Comparison of ENCODE assay signal across 9 mouse cellular contexts in the genomic region with DNA sequence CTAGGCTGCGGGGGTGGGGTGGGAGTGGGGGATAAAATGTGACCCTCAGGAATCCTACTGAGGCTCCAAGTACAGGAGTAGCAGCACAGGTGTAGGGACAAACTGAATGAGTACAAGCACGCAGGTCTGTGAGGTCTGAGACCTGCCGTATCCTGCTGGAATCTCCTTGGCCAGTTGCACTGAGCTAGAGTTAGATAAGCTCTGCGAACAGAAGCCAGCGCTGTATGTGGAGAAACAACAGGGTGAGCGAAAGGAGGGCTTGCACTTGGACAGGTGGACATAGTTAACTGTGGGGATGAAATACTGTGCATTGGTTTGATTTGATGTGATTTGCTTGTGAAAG. TPM values are rescaled to one million over a fixed set of nuclear protein-coding genes. Genes with fewer than 3 reads are reported as not detected.
DNase-seq lines count a peak whose midpoint lies in the region; ATAC-seq and TF ChIP-seq lines count a peak whose summit lies in the region.
"Had no signal": no experiment of that assay in that cellular context is flagged by ENCODE, and none has a peak within 500 bp of the region (broad histone marks: within the 10 kb centered on the region; RNA-seq: fewer than 3 reads in every experiment).

No protein-coding gene starts in this region.

- H3K4me1 ChIP-seq in liver, embryonic 12.5 days, result no peaks in the 10 kb centered on the region
- H3K4me1 ChIP-seq in hindbrain, embryonic 12.5 days, result peaks cover 13% of the 10 kb centered on the region; the same call in 1 of the 2 replicates
- H3K4me1 ChIP-seq in midbrain, postnatal 0 days (ENCODE audit: insufficient read depth, low read length), result peaks cover 8% of the 10 kb centered on the region; the same call in 1 of the 2 replicates

- no peaks in the 10 kb centered on the region for H3K9me3 ChIP-seq in liver, embryonic 12.5 days (replicated peaks)
- H3K9me3 ChIP-seq in hindbrain, embryonic 12.5 days (replicated peaks), result no peaks in the 10 kb centered on the region
- no peaks in the 10 kb centered on the region for H3K9me3 ChIP-seq in midbrain, postnatal 0 days (ENCODE audit: low read length)

- no peak for ATAC-seq in liver, embryonic 12.5 days
- peak; percentile 76 for ATAC-seq in hindbrain, embryonic 12.5 days (ENCODE audit: low FRiP score)
- peak; percentile 68 for ATAC-seq in midbrain, postnatal 0 days (ENCODE audit: low FRiP score)
- ATAC-seq in monocyte, adult 5-6 weeks (replicated peaks; ENCODE audit: insufficient number of reproducible peaks, low FRiP score, low TSS enrichment, poor library complexity, severe bottlenecking), result no peak

- H3K4me3 ChIP-seq in liver, embryonic 12.5 days, result peak overlapping the region; percentile 45
- peak overlapping the region; percentile 75 for H3K4me3 ChIP-seq in hindbrain, embryonic 12.5 days
- H3K4me3 ChIP-seq in midbrain, postnatal 0 days (ENCODE audit: low read depth, low read length), result peak overlapping the region; percentile 84

- DNase-seq in adrenal gland, postnatal 10 days, result peak; percentile 1
- DNase-seq in adrenal gland, adult 8-10 months, result no peak
- DNase-seq in liver, result no peak
- DNase-seq in midbrain, postnatal 0 days (ENCODE audit: low spot score), result peak; percentile 53
- no peak for DNase-seq in layer of hippocampus, adult 8-10 months (ENCODE audit: low spot score in 2 of 2)
- DNase-seq: kidney, adult 9 months had no signal

- peaks cover 38% of the 10 kb centered on the region for H3K27me3 ChIP-seq in liver, embryonic 12.5 days (replicated peaks)
- H3K27me3 ChIP-seq in hindbrain, embryonic 12.5 days, result no peaks in the 10 kb centered on the region
- H3K27me3 ChIP-seq in midbrain, postnatal 0 days (ENCODE audit: insufficient read depth, low read length), result no peaks in the 10 kb centered on the region

- no peak overlapping the region for H3K27ac ChIP-seq in liver, embryonic 12.5 days
- H3K27ac ChIP-seq in hindbrain, embryonic 12.5 days, result peak overlapping the region; percentile 93
- peak overlapping the region; percentile 99 for H3K27ac ChIP-seq in midbrain, postnatal 0 days (ENCODE audit: low read depth, low read length)

- H3K9ac ChIP-seq in liver, embryonic 12.5 days, result no peak overlapping the region
- H3K9ac ChIP-seq in hindbrain, embryonic 12.5 days, result peak overlapping the region; percentile 82
- H3K9ac ChIP-seq in midbrain, postnatal 0 days (replicated peaks; ENCODE audit: low read length, poor library complexity, severe bottlenecking), result peak overlapping the region; percentile 89

- TF ChIP-seq CTCF in midbrain, postnatal 0 days (IDR thresholded peaks at IDR 0.05), result no peak

- no peaks in the 10 kb centered on the region for H3K36me3 ChIP-seq in liver, embryonic 12.5 days
- H3K36me3 ChIP-seq in hindbrain, embryonic 12.5 days, result no peaks in the 10 kb centered on the region
- H3K36me3 ChIP-seq in midbrain, postnatal 0 days (ENCODE audit: insufficient read depth, low read length), result no peaks in the 10 kb centered on the region

- peak overlapping the region; percentile 66 for H3K4me2 ChIP-seq in liver, embryonic 12.5 days
- H3K4me2 ChIP-seq in hindbrain, embryonic 12.5 days (replicated peaks), result peak overlapping the region; percentile 77
- H3K4me2 ChIP-seq in midbrain, postnatal 0 days (ENCODE audit: low read depth, low read length, poor library complexity, severe bottlenecking), result peak overlapping the region; percentile 55

- WGBS in liver, embryonic 12.5 days (ENCODE audit: insufficient replicate concordance), result 6% methylated on average over 6 of the region's 6 CpGs
- under 1% methylated on average over 6 of the region's 6 CpGs for WGBS in hindbrain, embryonic 12.5 days
- WGBS in midbrain, postnatal 0 days, result 0% methylated on average over 6 of the region's 6 CpGs

RNA-seq across cellular contexts. Expression of a gene that starts 1.0 kb away (rescaled TPM):
- total RNA-seq in adrenal gland, postnatal 10 days (2021), result under 1 TPM; 0.36 to 0.48 TPM
- under 1 TPM in 1 of 4 experiments, not detected in 3; 0.06 TPM for total RNA-seq in adrenal gland, adult 8-10 months (2022)
- polyA plus RNA-seq in liver, embryonic 12.5 days (2016; fragmentation: Nextera tagmentation; extraction: Ambion mirVana), result 0.07 and 0.11 TPM in 2 replicates
- polyA plus RNA-seq in hindbrain, embryonic 12.5 days (2016; fragmentation: Nextera tagmentation; extraction: Ambion mirVana), result 12.5 and 15.0 TPM in 2 replicates
- total RNA-seq in midbrain, postnatal 0 days (2014; rRNA removed), result 114 and 130 TPM in 2 replicates
- polyA plus RNA-seq in midbrain, postnatal 0 days (2015; fragmentation: Nextera tagmentation; extraction: Ambion mirVana), result 38.8 and 45.9 TPM in 2 replicates
- total RNA-seq in layer of hippocampus, adult 8-10 months (2022), result 10 to 100 TPM; 12.3 to 17.8 (median 12.9) TPM
- total RNA-seq in monocyte, adult 5-6 weeks (2017), result not detected in 3 replicates

Comparison
In these comparisons a context has a peak if more than half of its experiments do, and no peak if none do; other contexts are left out.
1. DNase-seq: peak in adrenal gland, postnatal 10 days (single experiment) and midbrain, postnatal 0 days (single experiment); none in adrenal gland, adult 8-10 months (single experiment), liver (single experiment) and layer of hippocampus, adult 8-10 months (0 of 2).
2. ATAC-seq: peak in hindbrain, embryonic 12.5 days (single experiment) and midbrain, postnatal 0 days (single experiment); none in liver, embryonic 12.5 days (single experiment) and monocyte, adult 5-6 weeks (single experiment).
3. RNA of a gene that starts 1.0 kb away (total RNA-seq): 114 to 130 TPM in midbrain, postnatal 0 days and 12.3 to 17.8 TPM in layer of hippocampus, adult 8-10 months; 0.36 to 0.48 TPM in adrenal gland, postnatal 10 days, 0.06 TPM in adrenal gland, adult 8-10 months and not detected in monocyte, adult 5-6 weeks; every median in the first group is over 4 times any median in the second.
4. Peak in every context shown above with its lines, with median percentiles within 50 percentile points of each other: H3K4me2 ChIP-seq and H3K4me3 ChIP-seq.